Mouse (Mus musculus) testis, adult 2 months (tissue): ENCODE data around the gene Adamtsl1. TPM values are rescaled to one million over a fixed set of nuclear protein-coding genes. Genes with fewer than 3 reads are reported as not detected.

Experiments used
- H3K27ac ChIP-seq: fragments of 200-500 bp; 2 replicates; pipeline ENCODE4 v1.5.1; 2012; ENCODE audit warnings: low read depth, low read length; ENCODE audit not compliant: control insufficient read depth, insufficient read depth
- H3K27me3 ChIP-seq: fragments of 200-500 bp; 2 replicates; pipeline ENCODE4 v1.6.1; 2012; ENCODE audit warnings: mild to moderate bottlenecking, low read length, moderate library complexity; ENCODE audit not compliant: control insufficient read depth, insufficient read depth
- H3K36me3 ChIP-seq: fragments of 200-500 bp; 2 replicates; pipeline ENCODE4 v1.6.1; 2012; ENCODE audit warnings: mild to moderate bottlenecking, low read length; ENCODE audit not compliant: control insufficient read depth, insufficient read depth
- H3K4me1 ChIP-seq: fragments of 200-500 bp; 2 replicates; pipeline ENCODE4 v1.6.1; 2012; ENCODE audit warnings: low read length; ENCODE audit not compliant: control insufficient read depth, insufficient read depth
- H3K4me3 ChIP-seq: fragments of 200-500 bp; 2 replicates; pipeline ENCODE4 v1.5.1; 2012; ENCODE audit warnings: low read depth, mild to moderate bottlenecking, low read length, moderate library complexity, mixed read lengths; ENCODE audit not compliant: control insufficient read depth
- CTCF ChIP-seq: fragments of 200-500 bp; IDR thresholded peaks from 2 replicates; pipeline ENCODE4 v1.5.1; 2012; ENCODE audit warnings: low read depth, mild to moderate bottlenecking, inconsistent platforms, low read length, moderate library complexity; ENCODE audit not compliant: control insufficient read depth, insufficient read depth, insufficient replicate concordance
- POLR2A ChIP-seq: fragments of 200-500 bp; IDR thresholded peaks from 2 replicates; pipeline ENCODE4 v1.6.1; 2012; ENCODE audit warnings: low read depth, mild to moderate bottlenecking, inconsistent platforms, low read length, moderate library complexity; ENCODE audit not compliant: control insufficient read depth
- polyA plus RNA-seq: library from polyadenylated mRNA; depleted of rRNA; stranded (reverse); fragments of >200 nt; gene quantifications from 2 replicates; pipeline ENCODE4 v1.2.3, GENCODE M21; 2012

The Adamtsl1 gene
- polyA plus RNA-seq, 1 experiment, result 5.2 TPM

DNA sequence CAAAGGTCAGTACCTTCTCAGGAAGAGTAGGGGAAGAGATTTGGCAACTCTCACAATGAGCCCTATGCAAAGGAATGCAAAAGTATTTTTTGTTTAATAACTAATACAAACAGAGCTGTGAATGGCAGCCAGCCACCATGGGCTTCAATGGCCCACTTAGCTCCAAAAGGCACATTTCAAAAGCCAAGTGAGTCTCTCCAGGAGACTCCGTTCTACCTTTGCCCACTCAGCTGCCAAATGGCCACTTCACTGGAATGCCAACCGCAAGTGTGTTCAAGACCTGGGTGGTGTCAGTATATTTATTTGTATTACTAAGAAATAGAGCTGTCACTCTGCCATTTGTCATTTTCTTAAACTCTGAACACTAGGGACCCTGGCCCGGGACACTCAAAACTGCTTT lies 800.5 kb downstream of the Adamtsl1 start:
- no peak overlapping the region for H3K4me3 ChIP-seq
- no peaks in the 10 kb centered on the region for H3K4me1 ChIP-seq
- H3K27ac ChIP-seq, result no peak overlapping the region
- H3K36me3 ChIP-seq, result no peaks in the 10 kb centered on the region
- no peak for TF ChIP-seq CTCF
- TF ChIP-seq POLR2A, result no peak
- H3K27me3 ChIP-seq, result no peaks in the 10 kb centered on the region

GRCm38 (mm10) chr4:86315122-86315521 lies 801.1 kb downstream of the Adamtsl1 start:
- Histone ChIP-seq H3K27me3 (no peaks in the 10 kb centered on the region), H3K4me1 (no peaks in the 10 kb centered on the region), H3K36me3 (no peaks in the 10 kb centered on the region), H3K4me3 (no peak overlapping the region), H3K27ac (no peak overlapping the region)
- TF ChIP-seq CTCF (no peak), POLR2A (no peak)

- H3K4me3 ChIP-seq, result no peak overlapping the region
- no peak for TF ChIP-seq CTCF
- no peak for TF ChIP-seq POLR2A
- H3K27ac ChIP-seq, result no peak overlapping the region
- H3K27me3 ChIP-seq, result no peaks in the 10 kb centered on the region
- H3K4me1 ChIP-seq, result no peaks in the 10 kb centered on the region
- no peaks in the 10 kb centered on the region for H3K36me3 ChIP-seq
Measured at GRCm38 (mm10) chr4:86317916-86318542, 804.1 kb downstream of the Adamtsl1 start.

GRCm38 (mm10) chr4:86325411-86325810 lies 811.4 kb downstream of the Adamtsl1 start:
- no peaks in the 10 kb centered on the region for H3K36me3 ChIP-seq
- TF ChIP-seq POLR2A (no peak), CTCF (no peak)
- no peak overlapping the region for H3K27ac ChIP-seq
- H3K27me3 ChIP-seq, result no peaks in the 10 kb centered on the region
- no peaks in the 10 kb centered on the region for H3K4me1 ChIP-seq
- no peak overlapping the region for H3K4me3 ChIP-seq

DNA sequence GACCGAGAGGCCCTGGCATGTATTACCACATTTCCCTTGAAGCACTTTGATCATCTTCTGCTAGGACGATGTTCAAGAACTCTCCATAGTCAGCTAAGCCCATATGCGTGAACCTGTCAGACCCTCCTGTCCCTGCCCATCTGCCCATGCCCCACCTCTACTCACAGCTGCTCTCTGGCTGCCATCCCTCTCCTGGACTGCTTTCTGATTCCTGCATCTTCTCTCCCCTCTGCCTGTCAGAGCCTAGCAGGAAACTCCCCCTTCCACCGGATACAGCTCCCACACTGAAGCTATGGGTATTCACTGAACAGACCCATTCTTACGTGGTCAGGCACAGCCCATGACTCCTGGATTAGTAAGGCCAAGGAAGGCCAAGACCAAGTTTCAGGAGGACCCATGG lies 812.0 kb downstream of the Adamtsl1 start:
- Histone ChIP-seq H3K4me1 (no peaks in the 10 kb centered on the region), H3K27ac (no peak overlapping the region), H3K4me3 (no peak overlapping the region), H3K27me3 (no peaks in the 10 kb centered on the region), H3K36me3 (no peaks in the 10 kb centered on the region)
- no peak for TF ChIP-seq CTCF
- TF ChIP-seq POLR2A, result no peak

- Histone ChIP-seq H3K27ac (no peak overlapping the region), H3K27me3 (no peaks in the 10 kb centered on the region), H3K4me3 (no peak overlapping the region), H3K4me1 (no peaks in the 10 kb centered on the region), H3K36me3 (no peaks in the 10 kb centered on the region)
- TF ChIP-seq CTCF (no peak), POLR2A (no peak)
Measured at GRCm38 (mm10) chr4:86326638-86327037, 812.7 kb downstream of the Adamtsl1 start.

- Histone ChIP-seq H3K4me1 (no peaks in the 10 kb centered on the region), H3K4me3 (no peak overlapping the region), H3K36me3 (no peaks in the 10 kb centered on the region), H3K27me3 (no peaks in the 10 kb centered on the region), H3K27ac (no peak overlapping the region)
- TF ChIP-seq POLR2A (no peak), CTCF (no peak)
Measured at GRCm38 (mm10) chr4:86329481-86329880, 815.5 kb downstream of the Adamtsl1 start.
